Mouse (Mus musculus): Measurements from ENCODE around the gene Pmf1. TPM values are rescaled to one million over a fixed set of nuclear protein-coding genes. Genes with fewer than 3 reads are reported as not detected.
"Not testable (repeated sequence)": the region's sequence is repeated elsewhere in the genome, so short reads cannot be mapped to it uniquely, and the experiment has no call there.

Pmf1 gene
- polyA plus RNA-seq, 1 experiment from 2014 or later: 45.1 TPM

- H3K36me3 ChIP-seq (ENCODE audit: control insufficient read depth, insufficient read depth); H3K9me3 ChIP-seq (ENCODE audit: control insufficient read depth, low read length); H3K9ac ChIP-seq (replicated peaks; ENCODE audit: low read depth, low read length); H3K4me3 ChIP-seq (replicated peaks; ENCODE audit: low read length); H3K4me1 ChIP-seq (replicated peaks; ENCODE audit: control insufficient read depth, insufficient read depth, low read length); H3K27me3 ChIP-seq (replicated peaks; ENCODE audit: control insufficient read depth, insufficient read depth, low read length); H3K4me2 ChIP-seq (ENCODE audit: low read length); H3K27ac ChIP-seq (ENCODE audit: low read length): not testable (repeated sequence)
- 0 out of 2 replicates have a peak, but pooled peaks have one; percentile 19 for ATAC-seq
- WGBS: 12% methylated on average over 1 of the region's 7 CpGs
These were observed 27.7 kb downstream of the Pmf1 start for GRCm38 (mm10) chr3:88382383-88382782.

DNA sequence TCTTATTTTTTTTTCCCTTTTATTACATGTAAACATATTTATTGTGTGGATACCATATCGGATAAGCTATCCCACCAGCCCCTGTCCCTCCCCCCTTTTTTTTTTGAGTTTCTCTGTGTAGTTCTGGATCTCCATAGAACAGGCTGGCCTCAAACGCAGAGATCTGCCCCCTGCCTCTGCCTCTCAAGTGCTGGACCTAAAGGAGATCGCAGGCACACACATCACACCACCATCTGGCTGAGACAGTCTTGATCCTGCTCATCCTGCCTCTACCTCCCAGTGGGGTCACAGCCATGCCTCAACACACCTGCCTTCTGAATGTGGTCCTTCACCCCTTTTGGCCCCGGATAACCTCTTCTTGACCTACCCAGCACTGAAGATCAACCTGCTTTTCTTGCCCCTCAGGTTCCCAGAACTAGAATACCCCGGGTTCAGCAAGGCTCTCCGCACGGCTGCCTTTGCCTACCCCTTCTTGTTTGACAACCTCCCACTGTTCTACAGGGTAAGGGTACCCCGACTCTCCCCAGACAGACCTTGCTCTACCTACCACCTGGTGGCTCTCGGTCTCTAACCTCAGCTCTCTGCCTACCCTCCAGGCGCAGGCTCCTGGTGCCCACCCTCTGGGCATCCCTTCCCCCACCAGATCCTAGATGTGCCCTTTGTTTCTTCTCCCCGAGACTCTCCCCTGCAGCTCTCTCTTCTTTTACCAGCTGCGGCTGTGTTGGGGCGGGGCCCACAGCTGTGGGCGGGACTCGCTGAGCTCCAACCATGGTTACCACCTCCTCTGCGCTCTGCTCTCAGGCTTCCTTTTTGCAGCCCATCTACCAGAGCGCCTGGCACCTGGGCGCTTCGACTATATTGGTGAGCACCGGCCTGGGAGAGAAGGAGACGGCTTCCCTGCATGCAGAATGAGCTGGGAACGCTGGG, 28.5 kb downstream of the Pmf1 start:
- H3K4me1 ChIP-seq (replicated peaks; ENCODE audit: control insufficient read depth, insufficient read depth, low read length); H3K27me3 ChIP-seq (replicated peaks; ENCODE audit: control insufficient read depth, insufficient read depth, low read length); H3K36me3 ChIP-seq (ENCODE audit: control insufficient read depth, insufficient read depth); H3K9me3 ChIP-seq (ENCODE audit: control insufficient read depth, low read length): not testable (repeated sequence)
- Histone ChIP-seq H3K27ac (ENCODE audit: low read length) (peak overlapping the region; percentile 58), H3K4me2 (ENCODE audit: low read length) (peak overlapping the region; percentile 38), H3K9ac (replicated peaks; ENCODE audit: low read depth, low read length) (peak overlapping the region; percentile 46), H3K4me3 (replicated peaks; ENCODE audit: low read length) (peak overlapping the region; percentile 30)
- ATAC-seq: peak; percentile 96
- 9% methylated on average over 17 of the region's 22 CpGs for WGBS

DNA sequence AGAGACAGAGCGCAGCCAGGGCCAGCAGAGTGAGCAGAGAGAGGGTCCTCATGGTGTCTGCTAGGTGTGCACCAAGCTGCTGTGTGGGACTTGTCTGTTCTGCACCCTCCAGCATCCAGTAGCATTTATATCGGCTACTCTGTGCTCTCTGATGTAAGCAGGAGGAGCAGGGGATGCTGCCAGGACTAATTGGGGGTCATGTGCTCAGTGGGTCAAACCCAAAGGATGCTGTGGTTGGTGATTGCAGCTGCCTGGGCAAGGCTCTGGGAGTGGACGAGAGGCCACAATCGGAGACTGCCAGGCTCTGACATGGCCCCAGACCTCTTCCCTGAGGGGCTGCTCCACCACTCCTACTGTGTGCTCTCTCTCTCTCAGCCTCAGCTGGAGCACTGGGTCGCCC, 31.5 kb downstream of the Pmf1 start, which contains the start of gene Bglap2:
Gene Bglap2, minus strand, starts transcription at position 101 of the 400 bp plus-strand sequence.
- 80% methylated on average over 4 of the region's 5 CpGs for WGBS
- H3K4me3 ChIP-seq (replicated peaks; ENCODE audit: low read length); H3K4me1 ChIP-seq (replicated peaks; ENCODE audit: control insufficient read depth, insufficient read depth, low read length); H3K36me3 ChIP-seq (ENCODE audit: control insufficient read depth, insufficient read depth); ATAC-seq; H3K9me3 ChIP-seq (ENCODE audit: control insufficient read depth, low read length); H3K4me2 ChIP-seq (ENCODE audit: low read length); H3K9ac ChIP-seq (replicated peaks; ENCODE audit: low read depth, low read length); H3K27ac ChIP-seq (ENCODE audit: low read length); H3K27me3 ChIP-seq (replicated peaks; ENCODE audit: control insufficient read depth, insufficient read depth, low read length): not testable (repeated sequence)

- H3K27me3 ChIP-seq (replicated peaks; ENCODE audit: control insufficient read depth, insufficient read depth, low read length); H3K4me1 ChIP-seq (replicated peaks; ENCODE audit: control insufficient read depth, insufficient read depth, low read length); H3K4me3 ChIP-seq (replicated peaks; ENCODE audit: low read length); H3K9ac ChIP-seq (replicated peaks; ENCODE audit: low read depth, low read length); H3K9me3 ChIP-seq (ENCODE audit: control insufficient read depth, low read length); H3K36me3 ChIP-seq (ENCODE audit: control insufficient read depth, insufficient read depth); H3K4me2 ChIP-seq (ENCODE audit: low read length): not testable (repeated sequence)
- 24% methylated on average over 5 of the region's 7 CpGs for WGBS
- peak; percentile 19 for ATAC-seq
- peak overlapping the region; percentile 76 for H3K27ac ChIP-seq (ENCODE audit: low read length)
These were observed 33.5 kb downstream of the Pmf1 start for GRCm38 (mm10) chr3:88376644-88377043.

GRCm38 (mm10) chr3:88375750-88376626, 34.1 kb downstream of the Pmf1 start:
- peak; percentile 95 for ATAC-seq
- not testable (repeated sequence) for H3K27me3 ChIP-seq (replicated peaks; ENCODE audit: control insufficient read depth, insufficient read depth, low read length); H3K4me3 ChIP-seq (replicated peaks; ENCODE audit: low read length); H3K36me3 ChIP-seq (ENCODE audit: control insufficient read depth, insufficient read depth); H3K4me1 ChIP-seq (replicated peaks; ENCODE audit: control insufficient read depth, insufficient read depth, low read length); H3K9me3 ChIP-seq (ENCODE audit: control insufficient read depth, low read length)
- WGBS: 12% methylated on average over 16 of the region's 19 CpGs
- peak overlapping the region; percentile 76 for H3K27ac ChIP-seq (ENCODE audit: low read length)
- H3K9ac ChIP-seq (replicated peaks; ENCODE audit: low read depth, low read length): peak overlapping the region; percentile 25; the same call in 1 of the 2 replicates
- peak overlapping the region; percentile 34 for H3K4me2 ChIP-seq (ENCODE audit: low read length)

GRCm38 (mm10) chr3:88372643-88373042, 37.5 kb downstream of the Pmf1 start, which contains the start of gene Bglap3:
Bglap3 (minus strand) TSS chr3:88372743.
- H3K9ac ChIP-seq (replicated peaks; ENCODE audit: low read depth, low read length); H3K4me1 ChIP-seq (replicated peaks; ENCODE audit: control insufficient read depth, insufficient read depth, low read length); H3K4me3 ChIP-seq (replicated peaks; ENCODE audit: low read length); H3K9me3 ChIP-seq (ENCODE audit: control insufficient read depth, low read length); ATAC-seq; H3K27ac ChIP-seq (ENCODE audit: low read length); H3K36me3 ChIP-seq (ENCODE audit: control insufficient read depth, insufficient read depth); H3K4me2 ChIP-seq (ENCODE audit: low read length); H3K27me3 ChIP-seq (replicated peaks; ENCODE audit: control insufficient read depth, insufficient read depth, low read length): not testable (repeated sequence)
- WGBS: 96% methylated on average over 9 of the region's 9 CpGs

GRCm38 (mm10) chr3:88368511-88368910, 41.6 kb downstream of the Pmf1 start:
- H3K36me3 ChIP-seq (ENCODE audit: control insufficient read depth, insufficient read depth); H3K27me3 ChIP-seq (replicated peaks; ENCODE audit: control insufficient read depth, insufficient read depth, low read length); H3K9ac ChIP-seq (replicated peaks; ENCODE audit: low read depth, low read length); H3K4me3 ChIP-seq (replicated peaks; ENCODE audit: low read length); H3K27ac ChIP-seq (ENCODE audit: low read length); H3K9me3 ChIP-seq (ENCODE audit: control insufficient read depth, low read length); ATAC-seq; H3K4me1 ChIP-seq (replicated peaks; ENCODE audit: control insufficient read depth, insufficient read depth, low read length); H3K4me2 ChIP-seq (ENCODE audit: low read length): not testable (repeated sequence)
- 89% methylated on average over 7 of the region's 7 CpGs for WGBS

DNA sequence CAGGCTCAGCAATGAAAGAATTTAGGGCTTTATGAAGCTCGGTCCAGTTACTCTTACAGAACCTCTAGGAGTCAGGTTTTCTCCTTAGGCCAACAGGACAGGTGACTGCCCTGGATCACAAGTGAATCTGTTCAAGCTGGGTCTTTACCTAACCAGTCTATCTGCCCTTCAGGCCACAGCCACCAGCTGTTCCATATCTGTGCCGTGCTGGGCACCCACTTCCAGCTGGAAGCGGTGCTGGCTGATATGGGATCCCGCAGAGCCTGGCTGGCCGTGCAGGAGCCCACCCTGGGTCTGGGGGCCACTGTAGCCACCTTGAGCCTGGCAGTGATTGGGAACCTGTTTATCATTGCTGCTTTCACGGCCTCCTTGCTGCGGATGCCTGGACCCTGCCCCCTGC, 42.6 kb downstream of the Pmf1 start:
- ATAC-seq: peak; percentile 19
- WGBS: 47% methylated on average over 3 of the region's 7 CpGs

DNA sequence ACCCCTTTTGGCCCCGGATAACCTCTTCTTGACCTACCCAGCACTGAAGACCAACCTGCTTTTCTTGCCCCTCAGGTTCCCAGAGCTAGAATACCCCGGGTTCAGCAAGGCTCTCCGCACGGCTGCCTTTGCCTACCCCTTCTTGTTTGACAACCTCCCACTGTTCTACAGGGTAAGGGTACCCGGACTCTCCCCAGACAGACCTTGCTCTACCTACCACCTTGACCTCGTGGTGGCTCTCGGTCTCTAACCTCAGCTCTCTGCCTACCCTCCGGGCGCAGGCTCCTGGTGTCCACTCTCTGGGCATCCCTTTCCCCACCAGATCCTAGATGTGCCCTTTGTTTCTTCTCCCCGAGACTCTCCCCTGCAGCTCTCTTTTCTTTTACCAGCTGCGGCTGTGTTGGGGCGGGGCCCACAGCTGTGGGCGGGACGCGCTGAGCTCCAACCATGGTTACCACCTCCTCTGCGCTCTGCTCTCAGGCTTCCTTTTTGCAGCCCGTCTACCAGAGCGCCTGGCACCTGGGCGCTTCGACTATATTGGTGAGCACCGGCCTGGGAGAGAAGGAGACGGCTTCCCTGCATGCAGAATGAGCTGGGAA, 43.2 kb downstream of the Pmf1 start:
- H3K9ac ChIP-seq (replicated peaks; ENCODE audit: low read depth, low read length): 0 out of 2 replicates have a peak overlapping the region, but pooled peaks have one; percentile 5
- ATAC-seq: peak; percentile 93
- not testable (repeated sequence) for H3K9me3 ChIP-seq (ENCODE audit: control insufficient read depth, low read length); H3K36me3 ChIP-seq (ENCODE audit: control insufficient read depth, insufficient read depth); H3K27me3 ChIP-seq (replicated peaks; ENCODE audit: control insufficient read depth, insufficient read depth, low read length); H3K4me1 ChIP-seq (replicated peaks; ENCODE audit: control insufficient read depth, insufficient read depth, low read length)
- H3K4me2 ChIP-seq (ENCODE audit: low read length): peak overlapping the region; percentile 28
- H3K4me3 ChIP-seq (replicated peaks; ENCODE audit: low read length): peak overlapping the region; percentile 25
- H3K27ac ChIP-seq (ENCODE audit: low read length): 0 out of 2 replicates have a peak overlapping the region, but pooled peaks have one; percentile 34
- WGBS: 4% methylated on average over 18 of the region's 22 CpGs

More for the DNA sequence above, 42.6 kb downstream of the Pmf1 start:
- not testable (repeated sequence) for H3K4me3 ChIP-seq (replicated peaks; ENCODE audit: low read length); H3K9me3 ChIP-seq (ENCODE audit: control insufficient read depth, low read length); H3K36me3 ChIP-seq (ENCODE audit: control insufficient read depth, insufficient read depth); H3K4me2 ChIP-seq (ENCODE audit: low read length); H3K27ac ChIP-seq (ENCODE audit: low read length); H3K4me1 ChIP-seq (replicated peaks; ENCODE audit: control insufficient read depth, insufficient read depth, low read length); H3K9ac ChIP-seq (replicated peaks; ENCODE audit: low read depth, low read length); H3K27me3 ChIP-seq (replicated peaks; ENCODE audit: control insufficient read depth, insufficient read depth, low read length)

Measured in forebrain, embryonic 16.5 days (tissue).